Mouse (Mus musculus): ENCODE data around the gene Slc6a17. TPM values are rescaled to one million over a fixed set of nuclear protein-coding genes. Genes with fewer than 3 reads are reported as not detected.

Slc6a17 gene
- total RNA-seq, 2 experiments from 2014 or later = 2.5 to 3.7 TPM

Other genes with a start within 250 kb of the Slc6a17 start
- gene Lamtor5, start 239.2 kb downstream of the Slc6a17 start, total RNA-seq (2021) = 10 to 100 TPM; 71.5 to 73.4 TPM
- under 1 TPM; 0.60 to 0.73 TPM for gene Slc16a4, start 226.8 kb downstream of the Slc6a17 start, total RNA-seq (2021)
- 10 to 100 TPM; 35.7 to 39.0 TPM for gene Rbm15, start 184.3 kb downstream of the Slc6a17 start, total RNA-seq (2021)
- 10 to 100 TPM in 1 of 2 experiments, 1 to 10 TPM in 1; 7.7 to 10.5 TPM for gene Kcnc4, start 58.5 kb downstream of the Slc6a17 start, total RNA-seq (2021)
- gene Ubl4b, start 37.1 kb upstream of the Slc6a17 start, total RNA-seq (2021) = not detected
- not detected for gene Alx3, start 77.0 kb upstream of the Slc6a17 start, total RNA-seq (2021)
- not detected for gene Gm10961, start 113.3 kb upstream of the Slc6a17 start, total RNA-seq (2021)
- gene Strip1, start 113.7 kb upstream of the Slc6a17 start, total RNA-seq (2021) = 10 to 100 TPM; 30.2 to 36.4 TPM
- 100 to 1,000 TPM; 249 to 285 TPM for gene Ahcyl1, start 178.5 kb upstream of the Slc6a17 start, total RNA-seq (2021)
- 10 to 100 TPM; 15.6 to 18.3 TPM for gene Csf1, start 242.5 kb upstream of the Slc6a17 start, total RNA-seq (2021)

All from adrenal gland, postnatal 10 days (tissue).